Mouse (Mus musculus) heart, embryonic 14.5 days (tissue): ENCODE measurements around the gene Klf6. TPM values are rescaled to one million over a fixed set of nuclear protein-coding genes. Genes with fewer than 3 reads are reported as not detected.

ENCODE experiments used
- ATAC-seq: fragments of 200-750 bp; cut with Nextera tagmentation; 2 replicates; pipeline ENCODE4 v1.8.0; 2017; ENCODE audit warnings: low read depth, moderate TSS enrichment; ENCODE audit not compliant: insufficient number of reproducible peaks, insufficient read depth, low FRiP score
- H3K27ac ChIP-seq, 2 experiments: fragments of 200-500 bp in 1 of 2; fragments of 300-500 bp in 1 of 2; sonication (generic) in 1 of 2; replicated peaks in 1 of 2; 2 replicates each; pipeline ENCODE4 v1.5.1; 2012 to 2014; ENCODE audit warnings: low read depth in 2 of 2, low read length in 2 of 2, control low read depth in 1 of 2, mild to moderate bottlenecking in 1 of 2, mixed read lengths in 1 of 2; ENCODE audit not compliant: control insufficient read depth in 1 of 2, insufficient read depth in 1 of 2
- H3K27me3 ChIP-seq: fragments of 300-500 bp; sonication (generic); 2 replicates; pipeline ENCODE4 v1.6.1; 2014; ENCODE audit warnings: mild to moderate bottlenecking, low read length, control low read depth; ENCODE audit not compliant: control insufficient read depth, insufficient read depth
- H3K36me3 ChIP-seq: fragments of 300-500 bp; sonication (generic); 2 replicates; pipeline ENCODE4 v1.6.1; 2014; ENCODE audit warnings: mild to moderate bottlenecking, control low read depth, low read length, mixed read lengths; ENCODE audit not compliant: control insufficient read depth, insufficient read depth
- H3K4me1 ChIP-seq, 2 experiments: fragments of 200-500 bp in 1 of 2; fragments of 300-500 bp in 1 of 2; sonication (generic) in 1 of 2; 2 replicates each; pipeline ENCODE4 v1.6.1; 2012 to 2014; ENCODE audit warnings: low read length in 2 of 2, control low read depth in 1 of 2, mixed read lengths in 1 of 2; ENCODE audit not compliant: control insufficient read depth in 2 of 2, insufficient read depth in 2 of 2
- H3K4me2 ChIP-seq: fragments of 300-500 bp; sonication (generic); 2 replicates; pipeline ENCODE4 v1.6.1; 2014; ENCODE audit warnings: mild to moderate bottlenecking, low read length
- H3K4me3 ChIP-seq, 2 experiments: fragments of 200-500 bp in 1 of 2; fragments of 300-500 bp in 1 of 2; sonication (generic) in 1 of 2; 2 replicates each; pipeline ENCODE4 v1.5.1; 2012 to 2014; ENCODE audit warnings: low read length in 2 of 2, mild to moderate bottlenecking in 2 of 2, control low read depth in 1 of 2, low read depth in 1 of 2, moderate library complexity in 1 of 2; ENCODE audit not compliant: control insufficient read depth in 1 of 2, insufficient read depth in 1 of 2
- H3K9ac ChIP-seq: fragments of 300-500 bp; sonication (generic); 2 replicates; pipeline ENCODE4 v1.6.1; 2014; ENCODE audit warnings: mild to moderate bottlenecking, low read length
- H3K9me3 ChIP-seq: fragments of 300-500 bp; sonication (generic); 2 replicates; pipeline ENCODE4 v1.6.1; 2016; ENCODE audit warnings: low read length, control low read depth; ENCODE audit not compliant: control insufficient read depth
- WGBS: fragments of 180-500 bp; shearing (Covaris S2); extraction: QIAGEN DNeasy Blood & Tissue Kit; methylation state at CpG from one replicate; pipeline ENCODE4 v1.1.7; 2014; 5-methylcytosine and 5-hydroxymethylcytosine counted together
- polyA plus RNA-seq: library from polyadenylated mRNA; unstranded; fragments of >200 nt; fragmentation: Nextera tagmentation; extraction: Ambion mirVana; gene quantifications from 2 replicates; pipeline ENCODE4 v1.2.1, GENCODE M21; 2014

Gene Klf6
- polyA plus RNA-seq, 1 experiment from 2014 or later = 65.4 TPM

DNA sequence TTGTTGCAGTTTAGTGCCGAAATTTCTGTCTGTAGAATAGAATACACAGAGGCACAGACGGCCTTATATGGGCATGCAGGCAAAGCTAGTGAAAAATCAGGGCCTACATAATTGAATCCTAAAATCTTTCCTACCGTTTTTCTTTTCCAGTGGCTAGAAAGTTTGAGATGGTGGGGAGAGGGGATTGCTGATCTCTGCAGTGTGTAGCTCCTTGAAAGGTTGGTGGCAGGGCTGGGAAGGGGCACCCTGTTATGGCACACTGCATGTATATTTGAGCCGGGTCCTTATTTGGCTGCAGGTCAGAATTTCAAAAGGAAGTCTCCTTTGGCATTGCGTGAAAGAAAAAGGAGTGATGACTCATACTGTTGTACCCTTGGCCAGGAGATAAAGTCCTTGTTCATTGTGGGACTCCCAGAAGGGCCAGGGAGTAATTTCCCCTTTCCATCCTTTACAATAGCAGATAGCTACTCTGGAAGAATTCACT is 2.2 kb downstream of the Klf6 start:
- peak overlapping the region; percentile 82 for H3K4me2 ChIP-seq
- peaks cover 12 to 26% of the 10 kb centered on the region in 2 experiments for H3K4me1 ChIP-seq
- peak overlapping the region; percentile 99 to 100 for H3K27ac ChIP-seq
- no peaks in the 10 kb centered on the region for H3K9me3 ChIP-seq
- ATAC-seq = 0 out of 2 replicates have a peak, but pooled peaks have one; percentile 3
- 0% methylated on average over 5 of the region's 5 CpGs for WGBS
- peak overlapping the region; percentile 73 to 75 for H3K4me3 ChIP-seq
- H3K27me3 ChIP-seq = no peaks in the 10 kb centered on the region
- H3K36me3 ChIP-seq = peaks cover 39% of the 10 kb centered on the region
- peak overlapping the region; percentile 96 for H3K9ac ChIP-seq

GRCm38 (mm10) chr13:5864265-5865097 is 3.2 kb downstream of the Klf6 start:
- H3K4me1 ChIP-seq = peaks cover 12 to 31% of the 10 kb centered on the region in 2 experiments
- peak overlapping the region; percentile 82 for H3K4me2 ChIP-seq
- H3K27ac ChIP-seq = peak overlapping the region; percentile 86 to 100
- ATAC-seq = no peak
- no peaks in the 10 kb centered on the region for H3K9me3 ChIP-seq
- WGBS = 9% methylated on average over 10 of the region's 10 CpGs
- H3K4me3 ChIP-seq = peak overlapping the region; percentile 38 to 73
- H3K9ac ChIP-seq = peak overlapping the region; percentile 96
- H3K36me3 ChIP-seq = peaks cover 47% of the 10 kb centered on the region
- no peaks in the 10 kb centered on the region for H3K27me3 ChIP-seq

GRCm38 (mm10) chr13:5865098-5865415 is 3.8 kb downstream of the Klf6 start:
- no peak for ATAC-seq
- Histone ChIP-seq H3K4me3 (peak overlapping the region; percentile 30 to 73), H3K27ac (peak overlapping the region; percentile 86 to 100), H3K27me3 (no peaks in the 10 kb centered on the region), H3K4me2 (peak overlapping the region; percentile 82), H3K9ac (peak overlapping the region; percentile 96), H3K9me3 (no peaks in the 10 kb centered on the region), H3K36me3 (peaks cover 51% of the 10 kb centered on the region), H3K4me1 (peaks cover 14 to 33% of the 10 kb centered on the region in 2 experiments)
- WGBS = 80% methylated on average over 9 of the region's 9 CpGs

DNA sequence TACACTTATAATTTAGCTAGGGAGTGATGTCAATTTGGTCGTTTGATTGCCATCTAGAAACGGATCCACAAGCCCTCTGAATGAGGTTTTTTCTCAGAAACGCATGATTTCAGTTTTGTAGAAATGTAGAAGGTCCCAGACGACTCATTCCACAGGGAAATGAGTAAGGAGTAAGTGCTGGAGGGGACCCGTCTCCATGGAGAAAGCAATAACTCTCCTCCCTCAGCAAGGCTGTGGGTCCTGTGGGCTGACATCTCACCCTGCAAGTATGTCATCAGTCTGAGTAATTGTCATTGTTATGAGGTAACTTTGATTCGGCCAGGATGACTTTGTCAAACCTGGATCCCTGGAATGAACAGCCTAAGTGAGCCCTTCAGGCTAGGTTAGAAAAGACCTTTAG is 4.8 kb downstream of the Klf6 start:
- Histone ChIP-seq H3K9me3 (no peaks in the 10 kb centered on the region), H3K27ac (peak overlapping the region in 1 of 2 experiments; percentile 19; a peak in 1 of 4 replicates), H3K9ac (0 out of 2 replicates have a peak overlapping the region, but pooled peaks have one; percentile 96), H3K4me3 (peak overlapping the region in 1 of 2 experiments; percentile 73; a peak in 1 of 4 replicates), H3K36me3 (peaks cover 51% of the 10 kb centered on the region), H3K27me3 (no peaks in the 10 kb centered on the region), H3K4me1 (peaks cover 17 to 43% of the 10 kb centered on the region in 2 experiments), H3K4me2 (peak overlapping the region; percentile 82)
- WGBS = 82% methylated on average over 6 of the region's 6 CpGs
- ATAC-seq = no peak

- Histone ChIP-seq H3K4me1 (peaks cover 17 to 47% of the 10 kb centered on the region in 2 experiments), H3K4me3 (no peak overlapping the region)
Measured at GRCm38 (mm10) chr13:5866532-5866931, 5.2 kb downstream of the Klf6 start.

GRCm38 (mm10) chr13:5868376-5868775 is 7.1 kb downstream of the Klf6 start:
- H3K27me3 ChIP-seq = no peaks in the 10 kb centered on the region
- H3K9ac ChIP-seq = no peak overlapping the region
- 78% methylated on average over 8 of the region's 8 CpGs for WGBS
- H3K27ac ChIP-seq = no peak overlapping the region
- H3K4me3 ChIP-seq = no peak overlapping the region
- H3K4me2 ChIP-seq = no peak overlapping the region
- peaks cover 51% of the 10 kb centered on the region for H3K36me3 ChIP-seq
- no peaks in the 10 kb centered on the region for H3K9me3 ChIP-seq
- peaks cover 17 to 47% of the 10 kb centered on the region in 2 experiments for H3K4me1 ChIP-seq
- no peak for ATAC-seq

More at GRCm38 (mm10) chr13:5866532-5866931, 5.2 kb downstream of the Klf6 start:
- no peak for ATAC-seq
- no peak overlapping the region for H3K27ac ChIP-seq
- no peaks in the 10 kb centered on the region for H3K27me3 ChIP-seq
- peaks cover 51% of the 10 kb centered on the region for H3K36me3 ChIP-seq
- 86% methylated on average over 5 of the region's 5 CpGs for WGBS
- no peaks in the 10 kb centered on the region for H3K9me3 ChIP-seq
- H3K9ac ChIP-seq = no peak overlapping the region
- peak overlapping the region; percentile 82; the same call in 1 of the 2 replicates for H3K4me2 ChIP-seq

- Histone ChIP-seq H3K36me3 (peaks cover 51% of the 10 kb centered on the region), H3K27ac (peak overlapping the region; percentile 51 to 54; a peak in 3 of 4 replicates), H3K9me3 (no peaks in the 10 kb centered on the region), H3K4me1 (peaks cover 17 to 43% of the 10 kb centered on the region in 2 experiments), H3K4me3 (no peak overlapping the region), H3K4me2 (peak overlapping the region; percentile 34), H3K9ac (peak overlapping the region; percentile 27; the same call in 1 of the 2 replicates), H3K27me3 (no peaks in the 10 kb centered on the region)
- no peak for ATAC-seq
- WGBS = 46% methylated on average over 5 of the region's 5 CpGs
Measured at GRCm38 (mm10) chr13:5869433-5869832, 8.2 kb downstream of the Klf6 start.
